Mouse (Mus musculus): Measurements from ENCODE around the gene Ptprt. TPM values are rescaled to one million over a fixed set of nuclear protein-coding genes. Genes with fewer than 3 reads are reported as not detected.
"Not testable (repeated sequence)": the region's sequence is repeated elsewhere in the genome, so short reads cannot be mapped to it uniquely, and the experiment has no call there.

Ptprt gene
- polyA plus RNA-seq, 1 experiment from 2014 or later, result 4.0 TPM

DNA sequence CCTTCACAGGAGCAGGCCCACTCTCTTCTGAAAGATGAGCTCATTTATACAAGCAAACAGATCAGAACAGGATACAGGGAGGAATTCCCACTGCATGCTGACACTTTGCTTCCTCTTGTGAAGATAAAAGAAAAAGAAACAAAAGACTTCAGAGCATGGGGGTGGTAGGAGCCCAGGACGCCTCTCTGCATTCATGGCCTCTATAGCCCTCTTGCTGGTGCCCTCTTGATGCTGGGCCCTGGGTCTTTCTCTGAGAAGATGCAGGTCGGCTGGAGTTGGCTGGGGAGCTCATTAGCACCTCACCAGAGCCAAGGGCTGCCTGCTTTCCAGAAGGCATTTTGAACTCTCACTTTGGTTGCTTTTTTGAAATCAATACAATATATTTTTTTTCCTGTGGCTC lies 448.6 kb downstream of the Ptprt start:
- Histone ChIP-seq H3K27ac (no peak overlapping the region), H3K4me3 (replicated peaks) (no peak overlapping the region), H3K36me3 (no peaks in the 10 kb centered on the region), H3K9ac (replicated peaks) (no peak overlapping the region), H3K27me3 (no peaks in the 10 kb centered on the region), H3K4me2 (no peak overlapping the region), H3K9me3 (no peaks in the 10 kb centered on the region), H3K4me1 (replicated peaks) (no peaks in the 10 kb centered on the region)
- WGBS, result 23% methylated on average over 2 of the region's 2 CpGs
- no peak for ATAC-seq (ENCODE audit: insufficient number of reproducible peaks, insufficient read depth, low FRiP score, low TSS enrichment, low read depth)

- Histone ChIP-seq H3K4me2 (no peak overlapping the region), H3K27me3 (no peaks in the 10 kb centered on the region), H3K27ac (no peak overlapping the region), H3K9me3 (no peaks in the 10 kb centered on the region), H3K36me3 (no peaks in the 10 kb centered on the region), H3K4me3 (replicated peaks) (no peak overlapping the region), H3K4me1 (replicated peaks) (no peaks in the 10 kb centered on the region), H3K9ac (replicated peaks) (no peak overlapping the region)
- ATAC-seq (ENCODE audit: insufficient number of reproducible peaks, insufficient read depth, low FRiP score, low TSS enrichment, low read depth), result no peak
- 81% methylated on average over 6 of the region's 6 CpGs for WGBS
Observed at GRCm38 (mm10) chr2:162210564-162210963, 450.4 kb downstream of the Ptprt start.

GRCm38 (mm10) chr2:162197316-162197715 lies 463.6 kb downstream of the Ptprt start:
- Histone ChIP-seq H3K4me3 (replicated peaks) (no peak overlapping the region), H3K27ac (no peak overlapping the region), H3K4me1 (replicated peaks) (peaks cover 8% of the 10 kb centered on the region; the same call in 1 of the 2 replicates), H3K9ac (replicated peaks) (no peak overlapping the region), H3K9me3 (no peaks in the 10 kb centered on the region), H3K4me2 (no peak overlapping the region), H3K36me3 (no peaks in the 10 kb centered on the region), H3K27me3 (no peaks in the 10 kb centered on the region)
- 72% methylated on average over 5 of the region's 5 CpGs for WGBS
- no peak for ATAC-seq (ENCODE audit: insufficient number of reproducible peaks, insufficient read depth, low FRiP score, low TSS enrichment, low read depth)

- H3K4me2 ChIP-seq, result no peak overlapping the region
- WGBS, result 83% methylated on average over 20 of the region's 20 CpGs
- no peak overlapping the region for H3K27ac ChIP-seq
- H3K9ac ChIP-seq (replicated peaks), result no peak overlapping the region
- no peak for ATAC-seq (ENCODE audit: insufficient number of reproducible peaks, insufficient read depth, low FRiP score, low TSS enrichment, low read depth)
- no peaks in the 10 kb centered on the region for H3K4me1 ChIP-seq (replicated peaks)
- H3K36me3 ChIP-seq, result no peaks in the 10 kb centered on the region
- no peak overlapping the region for H3K4me3 ChIP-seq (replicated peaks)
- H3K27me3 ChIP-seq, result no peaks in the 10 kb centered on the region
- H3K9me3 ChIP-seq, result no peaks in the 10 kb centered on the region
Observed at GRCm38 (mm10) chr2:162182621-162183475, 478.1 kb downstream of the Ptprt start.

DNA sequence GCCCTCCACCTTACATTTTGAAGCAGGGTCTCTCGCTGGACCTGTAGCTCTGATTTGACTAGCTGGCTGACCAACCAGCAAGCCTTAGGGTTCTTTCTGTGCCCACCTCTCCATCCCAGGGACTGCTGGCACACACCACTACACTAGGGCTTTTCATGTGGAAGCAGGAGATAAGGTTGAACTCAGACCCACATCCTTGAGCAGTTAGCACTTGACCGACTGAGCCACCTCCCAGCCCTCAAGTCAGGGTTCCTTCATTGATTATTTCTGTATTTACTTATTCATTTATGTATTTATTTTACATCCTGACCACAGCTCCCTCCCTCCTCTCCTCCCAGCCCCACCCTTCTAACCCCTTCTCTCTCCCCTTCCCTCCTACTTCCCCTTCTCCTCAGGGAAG lies 479.1 kb downstream of the Ptprt start:
- Histone ChIP-seq H3K27me3 (no peaks in the 10 kb centered on the region), H3K36me3 (no peaks in the 10 kb centered on the region), H3K9me3 (no peaks in the 10 kb centered on the region), H3K4me2 (no peak overlapping the region), H3K27ac (no peak overlapping the region), H3K4me1 (replicated peaks) (no peaks in the 10 kb centered on the region), H3K4me3 (replicated peaks) (no peak overlapping the region), H3K9ac (replicated peaks) (no peak overlapping the region)
- 90% methylated on average over 2 of the region's 2 CpGs for WGBS
- no peak for ATAC-seq (ENCODE audit: insufficient number of reproducible peaks, insufficient read depth, low FRiP score, low TSS enrichment, low read depth)

- H3K9me3 ChIP-seq, result no peaks in the 10 kb centered on the region
- no peak overlapping the region for H3K27ac ChIP-seq
- H3K4me1 ChIP-seq (replicated peaks), result no peaks in the 10 kb centered on the region
- H3K4me3 ChIP-seq (replicated peaks), result no peak overlapping the region
- WGBS, result 77% methylated on average over 1 of the region's 1 CpGs
- ATAC-seq (ENCODE audit: insufficient number of reproducible peaks, insufficient read depth, low FRiP score, low TSS enrichment, low read depth), result no peak
- H3K4me2 ChIP-seq, result no peak overlapping the region
- no peak overlapping the region for H3K9ac ChIP-seq (replicated peaks)
- no peaks in the 10 kb centered on the region for H3K36me3 ChIP-seq
- H3K27me3 ChIP-seq, result no peaks in the 10 kb centered on the region
Observed at GRCm38 (mm10) chr2:162172529-162172928, 488.4 kb downstream of the Ptprt start.

DNA sequence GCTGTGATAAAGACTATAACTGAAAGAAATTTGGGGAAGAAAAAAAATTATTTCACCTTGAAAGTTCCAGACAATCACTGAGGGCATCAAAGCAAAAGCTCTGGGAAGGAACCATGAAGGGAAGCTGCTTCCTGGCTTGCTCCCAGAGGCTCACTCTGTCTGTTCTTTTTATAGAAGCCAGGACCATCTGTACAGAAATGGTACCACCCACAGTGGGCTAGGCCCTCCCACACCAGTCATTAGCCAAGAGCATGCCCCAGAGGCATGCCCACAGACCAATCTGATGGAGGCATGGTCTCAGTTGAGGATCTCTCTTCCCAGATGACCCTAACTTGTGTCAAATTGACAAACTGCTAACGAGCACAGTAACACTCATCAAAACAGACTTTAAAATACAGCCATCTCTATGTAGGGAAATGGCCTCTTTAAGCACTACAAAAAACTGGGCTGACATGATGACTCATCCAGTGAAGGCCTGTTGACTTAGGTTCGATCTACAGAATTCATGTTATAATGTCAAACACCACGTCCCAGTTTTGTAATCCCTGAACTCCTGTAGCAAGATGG lies 519.0 kb downstream of the Ptprt start:
- Histone ChIP-seq H3K9me3 (no peaks in the 10 kb centered on the region), H3K4me3 (replicated peaks) (no peak overlapping the region), H3K4me2 (no peak overlapping the region), H3K9ac (replicated peaks) (no peak overlapping the region), H3K36me3 (no peaks in the 10 kb centered on the region), H3K27me3 (no peaks in the 10 kb centered on the region), H3K27ac (no peak overlapping the region), H3K4me1 (replicated peaks) (no peaks in the 10 kb centered on the region)
- no peak for ATAC-seq (ENCODE audit: insufficient number of reproducible peaks, insufficient read depth, low FRiP score, low TSS enrichment, low read depth)
- WGBS, result 89% methylated on average over 3 of the region's 3 CpGs

DNA sequence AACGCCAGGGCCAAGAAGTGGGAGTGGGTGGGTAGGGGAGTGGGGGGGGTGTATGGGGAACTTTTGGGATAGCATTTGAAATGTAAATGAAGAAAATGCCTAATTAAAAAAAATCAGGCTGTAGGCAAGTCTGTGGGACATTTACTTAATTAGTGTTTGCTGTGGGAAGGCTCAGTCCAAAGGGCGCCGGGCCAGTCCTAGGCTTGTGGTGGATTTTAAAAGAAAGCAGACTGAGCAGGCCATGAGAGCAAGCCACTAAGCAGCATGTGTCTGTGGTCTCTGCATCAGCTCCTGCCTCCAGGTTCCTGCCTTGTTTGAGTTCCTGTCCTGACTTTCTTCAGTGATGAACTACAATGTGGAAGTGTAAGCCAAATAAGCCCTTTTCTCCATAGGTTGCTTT lies 524.8 kb downstream of the Ptprt start:
- not testable (repeated sequence) for H3K4me3 ChIP-seq (replicated peaks); H3K27ac ChIP-seq; H3K4me2 ChIP-seq; H3K9me3 ChIP-seq; H3K9ac ChIP-seq (replicated peaks); H3K36me3 ChIP-seq; H3K27me3 ChIP-seq; ATAC-seq (ENCODE audit: insufficient number of reproducible peaks, insufficient read depth, low FRiP score, low TSS enrichment, low read depth); H3K4me1 ChIP-seq (replicated peaks)
- 82% methylated on average over 3 of the region's 3 CpGs for WGBS

GRCm38 (mm10) chr2:162131607-162132304 lies 529.2 kb downstream of the Ptprt start:
- ATAC-seq (ENCODE audit: insufficient number of reproducible peaks, insufficient read depth, low FRiP score, low TSS enrichment, low read depth), result peak; percentile 84
- Histone ChIP-seq H3K27me3 (no peaks in the 10 kb centered on the region), H3K4me2 (no peak overlapping the region), H3K27ac (no peak overlapping the region), H3K4me3 (replicated peaks) (no peak overlapping the region), H3K36me3 (no peaks in the 10 kb centered on the region), H3K9ac (replicated peaks) (no peak overlapping the region), H3K4me1 (replicated peaks) (no peaks in the 10 kb centered on the region), H3K9me3 (no peaks in the 10 kb centered on the region)
- 77% methylated on average over 4 of the region's 4 CpGs for WGBS

GRCm38 (mm10) chr2:162129896-162130295 lies 531.1 kb downstream of the Ptprt start:
- WGBS, result 90% methylated on average over 1 of the region's 1 CpGs
- no peaks in the 10 kb centered on the region for H3K27me3 ChIP-seq

DNA sequence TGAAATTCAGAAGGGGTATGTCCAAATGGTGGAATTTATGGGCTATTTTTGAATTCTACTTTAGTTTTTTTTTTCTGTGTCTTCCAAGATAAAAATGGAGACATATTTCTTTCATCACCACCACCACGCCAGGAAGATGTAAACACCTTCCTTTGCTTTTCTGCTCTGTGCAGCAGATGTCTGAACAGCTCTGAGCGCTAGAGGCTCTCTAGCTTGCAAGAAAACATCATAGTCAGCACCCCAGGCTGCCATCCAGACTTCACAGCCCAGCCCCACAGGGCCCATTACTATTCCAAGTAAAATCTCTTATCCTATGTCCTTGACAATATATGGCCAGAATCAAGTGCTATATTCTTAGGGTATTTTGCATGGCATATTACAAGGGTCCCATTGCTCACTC lies 542.9 kb downstream of the Ptprt start:
- H3K4me1 ChIP-seq (replicated peaks), result no peaks in the 10 kb centered on the region
- ATAC-seq (ENCODE audit: insufficient number of reproducible peaks, insufficient read depth, low FRiP score, low TSS enrichment, low read depth), result no peak
- no peak overlapping the region for H3K27ac ChIP-seq
- 77% methylated on average over 2 of the region's 2 CpGs for WGBS
- H3K9ac ChIP-seq (replicated peaks), result no peak overlapping the region
- H3K4me2 ChIP-seq, result no peak overlapping the region
- H3K4me3 ChIP-seq (replicated peaks), result no peak overlapping the region
- no peaks in the 10 kb centered on the region for H3K36me3 ChIP-seq
- no peaks in the 10 kb centered on the region for H3K27me3 ChIP-seq
- H3K9me3 ChIP-seq, result no peaks in the 10 kb centered on the region

More at GRCm38 (mm10) chr2:162129896-162130295, 531.1 kb downstream of the Ptprt start:
- Histone ChIP-seq H3K9me3 (no peaks in the 10 kb centered on the region), H3K27ac (no peak overlapping the region), H3K4me3 (replicated peaks) (no peak overlapping the region), H3K9ac (replicated peaks) (no peak overlapping the region), H3K4me1 (replicated peaks) (no peaks in the 10 kb centered on the region), H3K36me3 (no peaks in the 10 kb centered on the region), H3K4me2 (no peak overlapping the region)
- ATAC-seq (ENCODE audit: insufficient number of reproducible peaks, insufficient read depth, low FRiP score, low TSS enrichment, low read depth), result no peak
